Mouse (Mus musculus) liver, embryonic 14.5 days (tissue): ENCODE measurements around the gene Plagl2. TPM values are rescaled to one million over a fixed set of nuclear protein-coding genes. Genes with fewer than 3 reads are reported as not detected.

ENCODE experiments used
- ATAC-seq: fragments of 200-750 bp; cut with Nextera tagmentation; 2 replicates; pipeline ENCODE4 v1.8.0; 2017; ENCODE audit warnings: moderate number of reproducible peaks, mild to moderate bottlenecking, moderate library complexity; ENCODE audit not compliant: insufficient read depth
- DNase-seq, 3 experiments: peaks; one replicate each; pipeline ENCODE4 v3.0.0-alpha.2; 2012 to 2013; ENCODE audit warnings: low read depth in 3 of 3, low spot score in 3 of 3
- H3K27ac ChIP-seq: fragments of 300-500 bp; sonication (generic); 2 replicates; pipeline ENCODE4 v1.5.1; 2014; ENCODE audit warnings: moderate library complexity, mild to moderate bottlenecking, control low read depth, inconsistent platforms
- H3K27me3 ChIP-seq: fragments of 300-500 bp; sonication (generic); 2 replicates; pipeline ENCODE4 v1.6.1; 2014; ENCODE audit warnings: mild to moderate bottlenecking, low read length, moderate library complexity; ENCODE audit not compliant: control insufficient read depth, insufficient read depth
- H3K36me3 ChIP-seq: fragments of 300-500 bp; sonication (generic); replicated peaks from 2 replicates; pipeline ENCODE4 v1.6.1; 2014; ENCODE audit warnings: low read depth; ENCODE audit not compliant: control insufficient read depth, insufficient read depth
- H3K4me1 ChIP-seq, 2 experiments: fragments of 200-500 bp in 1 of 2; fragments of 300-500 bp in 1 of 2; sonication (generic) in 1 of 2; replicated peaks; 2 replicates each; pipeline ENCODE4 v1.6.1; 2012 to 2014; ENCODE audit warnings: antibody characterized with exemption in 1 of 2, inconsistent platforms in 1 of 2, low read length in 1 of 2; ENCODE audit not compliant: control insufficient read depth in 2 of 2, insufficient read depth in 2 of 2
- H3K4me2 ChIP-seq: fragments of 300-500 bp; sonication (generic); 2 replicates; pipeline ENCODE4 v1.6.1; 2014; ENCODE audit warnings: low read depth, mild to moderate bottlenecking, control low read depth, moderate library complexity
- H3K4me3 ChIP-seq, 2 experiments: fragments of 200-500 bp in 1 of 2; fragments of 300-500 bp in 1 of 2; sonication (generic) in 1 of 2; 2 replicates each; pipeline ENCODE4 v1.5.1; 2012 to 2014; ENCODE audit warnings: low read depth in 2 of 2, low read length in 2 of 2, mild to moderate bottlenecking in 2 of 2, control low read depth in 1 of 2, inconsistent platforms in 1 of 2, moderate library complexity in 1 of 2; ENCODE audit not compliant: insufficient read depth in 1 of 2
- H3K9ac ChIP-seq: fragments of 300-500 bp; sonication (generic); replicated peaks from 2 replicates; pipeline ENCODE4 v1.6.1; 2014; ENCODE audit warnings: mild to moderate bottlenecking, control low read depth, moderate library complexity
- H3K9me3 ChIP-seq: fragments of 300-500 bp; sonication (generic); 2 replicates; pipeline ENCODE4 v1.6.1; 2016; ENCODE audit warnings: low read length, mixed read lengths; ENCODE audit not compliant: control insufficient read depth
- CTCF ChIP-seq: IDR thresholded peaks from 2 replicates; pipeline ENCODE4 v1.5.1; 2016; ENCODE audit warnings: antibody characterized with exemption, low read depth, control low read depth
- EP300 ChIP-seq: IDR thresholded peaks from 2 replicates; pipeline ENCODE4 v1.6.1; 2016; ENCODE audit warnings: antibody characterized with exemption, low read depth
- WGBS: fragments of 180-500 bp; shearing (Covaris S2); extraction: QIAGEN DNeasy Blood & Tissue Kit; methylation state at CpG from one replicate; pipeline ENCODE4 v1.1.7; 2014; ENCODE audit not compliant: insufficient replicate concordance; 5-methylcytosine and 5-hydroxymethylcytosine counted together
- polyA plus RNA-seq, 2 experiments: library from polyadenylated mRNA; depleted of rRNA in 1 of 2; stranded (reverse) in 1 of 2; unstranded in 1 of 2; fragments of >200 nt; fragmentation: Nextera tagmentation in 1 of 2; extraction: Ambion mirVana in 1 of 2; gene quantifications; 2 replicates each; pipeline versions ENCODE4 v1.2.1 to v1.2.3; 2012 to 2014

Gene Plagl2
- polyA plus RNA-seq, 2 experiments, result 14.5 to 23.9 TPM

DNA sequence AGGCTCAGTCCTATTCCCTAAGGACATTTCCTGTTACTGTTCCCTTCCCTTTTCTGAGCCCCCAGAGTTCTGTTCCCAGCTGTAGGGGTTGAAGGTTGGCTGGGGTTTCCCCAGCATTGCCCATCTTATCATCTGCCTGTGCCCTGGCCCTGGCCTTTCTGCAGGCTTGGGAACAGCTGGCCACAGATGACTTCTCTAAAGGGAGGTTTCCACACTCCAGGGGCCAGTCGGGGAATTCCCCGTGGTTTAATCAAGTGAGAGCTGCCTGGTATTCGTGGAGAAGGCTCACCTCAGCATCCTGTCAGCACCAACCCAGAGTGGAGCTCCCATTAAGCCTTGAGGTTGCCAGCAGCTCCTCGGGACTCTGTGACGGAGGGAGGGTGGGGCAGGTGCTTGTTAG is 42.7 kb downstream of the Plagl2 start:
- Histone ChIP-seq H3K27ac (no peak overlapping the region), H3K4me2 (no peak overlapping the region), H3K9ac (no peak overlapping the region), H3K36me3 (peaks cover 25% of the 10 kb centered on the region), H3K27me3 (no peaks in the 10 kb centered on the region), H3K4me1 (peaks cover 0 to 4% of the 10 kb centered on the region in 2 experiments; a peak in 2 of 4 replicates), H3K4me3 (no peak overlapping the region), H3K9me3 (no peaks in the 10 kb centered on the region)
- 41% methylated on average over 5 of the region's 5 CpGs for WGBS
- no peak for TF ChIP-seq EP300
- ATAC-seq (0 out of 2 replicates have a peak, but pooled peaks have one; percentile 35), DNase-seq (no peak)

DNA sequence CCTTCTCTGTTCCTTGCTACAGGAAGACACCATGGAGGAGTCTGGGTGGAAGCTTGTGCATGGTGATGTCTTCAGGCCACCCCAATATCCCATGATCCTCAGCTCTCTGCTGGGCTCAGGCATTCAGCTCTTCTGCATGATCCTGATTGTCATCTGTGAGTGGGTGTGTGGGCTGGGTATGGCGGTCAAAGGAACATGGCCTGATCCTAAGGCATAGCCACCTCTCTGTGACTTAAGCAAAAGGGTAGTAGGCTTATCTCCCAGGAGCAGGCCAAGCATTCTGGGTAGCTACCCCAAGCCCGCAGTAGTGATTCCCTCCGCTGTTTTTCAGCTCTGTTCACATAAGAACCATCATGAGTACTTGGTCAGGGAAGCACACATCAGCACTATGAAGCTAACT is 47.0 kb downstream of the Plagl2 start:
- Histone ChIP-seq H3K27ac (no peak overlapping the region), H3K36me3 (peaks cover 41% of the 10 kb centered on the region), H3K9me3 (no peaks in the 10 kb centered on the region), H3K9ac (no peak overlapping the region), H3K27me3 (no peaks in the 10 kb centered on the region), H3K4me3 (no peak overlapping the region), H3K4me1 (peaks cover 0 to 4% of the 10 kb centered on the region in 2 experiments; a peak in 2 of 4 replicates), H3K4me2 (no peak overlapping the region)
- 54% methylated on average over 3 of the region's 3 CpGs for WGBS
- peak; percentile 58; the same call in 1 of the 2 replicates for ATAC-seq
- no peak for DNase-seq
- no peak for TF ChIP-seq CTCF
- no peak for TF ChIP-seq EP300

DNA sequence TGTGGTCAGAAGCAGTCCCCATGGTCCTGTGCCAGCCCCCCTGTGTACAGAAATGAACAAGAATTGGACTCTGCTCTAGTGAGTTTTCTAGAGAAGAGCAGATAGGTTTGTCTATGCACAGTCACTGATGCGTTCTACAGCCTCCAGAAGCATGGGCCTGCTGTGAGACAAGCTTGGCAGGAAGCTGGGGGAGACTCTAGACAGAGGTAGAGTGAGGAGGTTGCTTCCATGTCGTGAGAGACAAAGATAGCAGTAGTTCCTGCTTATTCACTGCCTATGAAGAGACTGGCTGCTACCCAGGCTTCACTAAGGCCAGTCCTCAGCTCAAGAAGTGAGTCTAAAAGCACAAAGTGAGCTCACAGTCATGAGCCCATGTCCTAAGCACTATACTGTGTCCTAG is 50.0 kb downstream of the Plagl2 start:
- WGBS, result 62% methylated on average over 2 of the region's 2 CpGs
- Histone ChIP-seq H3K4me3 (no peak overlapping the region), H3K27me3 (no peaks in the 10 kb centered on the region), H3K4me2 (no peak overlapping the region), H3K27ac (no peak overlapping the region), H3K9me3 (no peaks in the 10 kb centered on the region), H3K36me3 (peaks cover 58% of the 10 kb centered on the region), H3K9ac (no peak overlapping the region), H3K4me1 (peaks cover 0 to 5% of the 10 kb centered on the region in 2 experiments; a peak in 2 of 4 replicates)
- no peak for TF ChIP-seq CTCF
- no peak for TF ChIP-seq EP300
- ATAC-seq (no peak), DNase-seq (no peak)

- ATAC-seq (no peak), DNase-seq (no peak)
- peaks cover 53% of the 10 kb centered on the region for H3K36me3 ChIP-seq
- no peaks in the 10 kb centered on the region for H3K27me3 ChIP-seq
- TF ChIP-seq CTCF (no peak), EP300 (no peak)
- no peak overlapping the region for H3K4me2 ChIP-seq
- H3K9me3 ChIP-seq, result no peaks in the 10 kb centered on the region
- no peak overlapping the region for H3K4me3 ChIP-seq
- WGBS, result 68% methylated on average over 2 of the region's 2 CpGs
- H3K9ac ChIP-seq, result no peak overlapping the region
- H3K4me1 ChIP-seq, result peaks cover 0 to 3% of the 10 kb centered on the region in 2 experiments; a peak in 2 of 4 replicates
- H3K27ac ChIP-seq, result no peak overlapping the region
Measured at GRCm38 (mm10) chr2:153187848-153188247, 53.4 kb downstream of the Plagl2 start.

DNA sequence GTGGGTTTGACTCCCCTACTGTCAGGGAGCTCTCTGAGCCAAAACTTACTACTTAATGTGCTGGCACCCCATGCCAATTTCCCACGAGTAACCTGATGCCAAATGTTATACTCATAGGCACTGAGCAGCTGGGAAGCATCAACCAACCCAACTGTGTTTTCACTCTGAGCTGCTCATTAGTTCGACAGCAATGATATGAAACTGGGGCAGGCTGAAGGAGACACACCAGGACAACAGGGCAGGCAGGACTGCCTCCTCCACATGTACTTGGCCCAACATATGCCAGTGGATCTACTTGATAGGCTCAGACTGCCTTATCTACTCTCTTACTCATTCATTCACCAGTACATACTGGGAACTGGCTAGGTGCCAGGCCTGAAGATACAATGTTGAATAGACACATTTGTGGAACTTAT is 55.0 kb downstream of the Plagl2 start:
- H3K9me3 ChIP-seq, result no peaks in the 10 kb centered on the region
- peaks cover 51% of the 10 kb centered on the region for H3K36me3 ChIP-seq
- H3K27ac ChIP-seq, result no peak overlapping the region
- ATAC-seq (no peak), DNase-seq (no peak)
- H3K4me2 ChIP-seq, result no peak overlapping the region
- WGBS, result 55% methylated on average over 2 of the region's 2 CpGs
- no peaks in the 10 kb centered on the region for H3K27me3 ChIP-seq
- H3K4me1 ChIP-seq, result peaks cover 0 to 3% of the 10 kb centered on the region in 2 experiments; a peak in 2 of 4 replicates
- no peak overlapping the region for H3K9ac ChIP-seq
- TF ChIP-seq EP300 (no peak), CTCF (no peak)
- H3K4me3 ChIP-seq, result no peak overlapping the region
